Mouse (Mus musculus): ENCODE results near the gene Nipa1. TPM values are rescaled to one million over a fixed set of nuclear protein-coding genes. Genes with fewer than 3 reads are reported as not detected.

Nipa1 gene
- polyA plus RNA-seq, 1 experiment from 2014 or later, result 10.2 TPM

Other genes starting within 250 kb of the Nipa1 start
- gene Tubgcp5, start 225.8 kb downstream of the Nipa1 start, polyA plus RNA-seq (2014; fragmentation: Nextera tagmentation; extraction: Ambion mirVana), result 31.8 and 37.4 TPM in 2 replicates
- 80.6 and 81.4 TPM in 2 replicates for gene Cyfip1, start 178.2 kb downstream of the Nipa1 start, polyA plus RNA-seq (2014; fragmentation: Nextera tagmentation; extraction: Ambion mirVana)
- gene Nipa2, start 57.5 kb downstream of the Nipa1 start, polyA plus RNA-seq (2014; fragmentation: Nextera tagmentation; extraction: Ambion mirVana), result 44.8 and 48.0 TPM in 2 replicates
- 24.4 and 27.6 TPM in 2 replicates for gene Herc2, start 30.2 kb upstream of the Nipa1 start, polyA plus RNA-seq (2014; fragmentation: Nextera tagmentation; extraction: Ambion mirVana)
- gene Oca2, start 219.8 kb upstream of the Nipa1 start, polyA plus RNA-seq (2014; fragmentation: Nextera tagmentation; extraction: Ambion mirVana), result 0.23 TPM in 1 of 2 replicates, not detected in the other